Mouse (Mus musculus): ENCODE results near the gene Map3k6.

Gene Map3k6

DNA sequence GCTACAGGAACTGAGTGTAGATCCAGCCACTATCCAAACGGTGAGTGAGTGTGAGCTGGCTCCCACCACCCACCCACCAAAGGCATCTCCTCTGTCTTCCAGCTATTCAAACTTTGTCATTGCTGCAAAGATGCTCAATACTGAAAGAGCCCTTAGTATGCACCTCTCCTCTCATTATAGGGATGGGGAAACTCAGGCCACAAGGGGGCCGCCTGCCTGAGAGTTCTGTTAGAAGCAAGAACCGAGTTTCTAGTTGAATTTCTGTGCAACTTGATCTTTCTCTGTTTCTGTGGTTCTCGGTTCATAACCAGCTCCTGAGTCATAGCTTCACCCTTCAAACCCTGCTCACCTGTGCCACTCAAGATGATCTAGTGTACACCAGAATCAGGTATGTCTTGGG is 11.5 kb downstream of the Map3k6 start:
- in situ Hi-C loops (cut with MboI, MseI): no loop called here

- in situ Hi-C loops (cut with MboI, MseI): no loop called here
Observed at GRCm38 (mm10) chr4:133253412-133253811, 12.8 kb downstream of the Map3k6 start.

- in situ Hi-C loops (cut with MboI, MseI): no loop called here
Observed at GRCm38 (mm10) chr4:133255392-133255791, 14.8 kb downstream of the Map3k6 start.

DNA sequence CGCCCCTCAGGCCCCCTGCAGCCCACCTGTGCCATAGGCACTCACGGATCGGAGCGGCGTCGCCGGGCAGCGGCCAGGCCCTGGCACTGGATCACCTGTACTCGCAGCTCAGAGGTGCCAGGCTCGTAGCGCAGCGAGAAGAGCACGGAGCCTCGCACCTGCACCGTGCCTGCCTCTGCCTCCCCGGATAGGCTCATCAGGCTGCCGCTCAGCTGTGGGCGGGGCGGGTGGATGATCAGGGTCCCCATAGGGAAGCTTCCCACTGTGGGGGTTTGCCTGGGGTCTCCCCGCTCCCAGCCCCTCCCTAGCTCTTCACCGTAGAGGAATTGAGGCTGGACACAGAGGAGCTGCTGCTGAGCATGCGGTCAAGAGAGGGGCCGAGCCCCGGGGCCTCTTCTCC is 16.2 kb downstream of the Map3k6 start:
- in situ Hi-C loops (cut with MboI, MseI): no loop called here

DNA sequence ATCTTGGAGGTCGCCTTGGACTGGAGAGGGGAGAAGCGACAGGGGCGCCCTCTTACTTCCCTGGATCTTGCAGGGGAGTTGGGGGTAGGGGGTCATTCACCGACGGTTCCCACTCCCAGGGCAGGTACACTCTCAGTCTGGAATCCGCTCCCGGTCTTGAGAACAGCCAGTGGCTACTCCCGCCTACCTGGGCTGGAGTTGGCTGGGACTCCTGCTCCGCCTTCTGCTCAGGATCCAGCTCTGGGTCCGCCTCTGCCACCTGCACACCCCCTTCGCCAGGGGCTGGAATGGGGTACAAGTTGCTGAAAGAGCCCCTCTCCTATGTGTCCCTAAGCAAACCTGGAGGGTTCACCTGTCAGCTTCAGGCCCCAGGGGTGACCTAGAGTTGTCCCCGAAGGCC is 16.6 kb downstream of the Map3k6 start:
- in situ Hi-C loops (cut with MboI, MseI): no loop called here

- in situ Hi-C loops (cut with MboI, MseI): no loop called here
Observed at GRCm38 (mm10) chr4:133257798-133258408, 17.3 kb downstream of the Map3k6 start.

GRCm38 (mm10) chr4:133261641-133262374 is 21.2 kb downstream of the Map3k6 start:
- in situ Hi-C loops (cut with MboI, MseI): no loop called here

DNA sequence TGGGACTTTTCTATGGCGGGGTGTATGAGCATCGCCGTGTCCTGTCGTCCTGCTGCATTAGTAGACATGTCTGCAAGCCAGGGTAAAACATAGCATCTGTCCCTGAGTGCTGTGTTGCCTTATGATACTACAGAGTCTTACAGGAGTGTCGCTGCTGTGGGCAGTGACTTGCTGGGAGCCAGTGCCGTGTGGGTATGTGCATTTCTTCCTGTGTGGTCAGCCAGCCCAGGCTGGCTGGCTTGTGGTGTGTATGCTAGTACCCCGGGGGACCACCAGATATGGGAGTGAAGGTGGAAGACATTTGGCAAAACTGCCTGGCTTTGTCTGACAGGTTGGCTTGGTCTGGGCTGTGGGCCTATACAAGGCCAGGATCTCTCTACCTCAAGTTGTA is 21.8 kb downstream of the Map3k6 start:
- in situ Hi-C loops (cut with MboI, MseI): no loop called here

DNA sequence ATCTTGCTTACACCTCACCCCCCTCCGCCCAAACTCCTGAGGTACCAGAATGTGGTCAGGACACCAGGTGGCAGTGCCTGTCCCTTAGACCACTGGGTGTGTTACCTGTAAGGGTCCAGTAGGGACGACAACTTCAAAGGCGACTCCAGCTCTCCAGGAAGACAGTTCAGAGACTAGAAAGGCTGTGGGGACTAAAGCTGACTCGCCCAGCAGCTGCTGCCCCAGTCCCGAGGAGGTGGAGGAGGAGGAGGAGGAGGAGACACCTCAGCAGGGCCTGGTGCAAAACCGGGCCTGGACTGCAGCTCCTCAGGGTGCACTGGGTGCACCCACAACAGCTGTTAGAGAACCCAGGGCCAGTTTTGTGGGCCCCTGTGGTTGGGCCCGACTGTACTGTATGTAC is 22.3 kb downstream of the Map3k6 start, which contains the start of gene Sytl1:
Gene Sytl1, minus strand, starts transcription at position 232 of the 400 bp plus-strand sequence.
- in situ Hi-C loops (cut with MboI, MseI): no loop called here

DNA sequence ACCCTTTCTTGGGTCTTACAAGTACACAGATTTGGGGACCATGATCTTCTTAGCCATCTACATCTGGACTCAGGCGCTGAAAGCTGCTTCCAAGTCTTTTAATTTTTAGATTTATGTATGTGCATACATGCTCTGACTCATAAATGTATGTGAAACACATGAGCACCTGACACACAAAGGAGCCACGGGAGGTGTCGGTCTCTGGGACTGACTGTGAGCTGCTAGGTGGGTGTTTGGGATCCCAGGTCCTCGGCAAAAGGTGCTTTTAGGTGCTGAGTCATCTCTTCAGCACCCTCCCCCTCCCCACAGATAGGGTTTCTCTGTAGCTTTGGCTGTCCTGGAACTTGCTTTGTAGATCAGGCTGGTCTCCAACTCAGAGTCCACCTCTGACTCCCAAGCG is 23.1 kb downstream of the Map3k6 start:
- in situ Hi-C loops (cut with MboI, MseI): no loop called here

DNA sequence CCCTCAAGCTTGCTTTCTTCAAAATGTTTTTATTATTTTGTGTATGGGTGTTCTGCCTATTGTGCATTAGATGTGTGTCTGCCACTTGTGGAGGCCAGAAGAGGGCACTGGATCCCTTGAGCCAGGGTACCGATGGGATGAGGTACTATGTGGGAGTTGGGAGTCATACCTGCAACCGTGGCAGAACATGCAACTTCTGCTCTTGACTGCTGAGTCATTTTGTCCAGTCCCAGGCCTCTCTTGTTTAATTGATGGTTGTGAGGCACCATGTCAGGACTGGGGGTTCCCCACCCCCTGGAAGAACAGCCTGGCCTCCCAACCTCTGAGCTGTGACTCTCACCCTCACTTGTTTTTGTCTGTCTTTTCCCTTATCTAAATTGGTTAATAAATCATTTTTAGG is 23.9 kb downstream of the Map3k6 start:
- in situ Hi-C loops (cut with MboI, MseI): no loop called here

DNA sequence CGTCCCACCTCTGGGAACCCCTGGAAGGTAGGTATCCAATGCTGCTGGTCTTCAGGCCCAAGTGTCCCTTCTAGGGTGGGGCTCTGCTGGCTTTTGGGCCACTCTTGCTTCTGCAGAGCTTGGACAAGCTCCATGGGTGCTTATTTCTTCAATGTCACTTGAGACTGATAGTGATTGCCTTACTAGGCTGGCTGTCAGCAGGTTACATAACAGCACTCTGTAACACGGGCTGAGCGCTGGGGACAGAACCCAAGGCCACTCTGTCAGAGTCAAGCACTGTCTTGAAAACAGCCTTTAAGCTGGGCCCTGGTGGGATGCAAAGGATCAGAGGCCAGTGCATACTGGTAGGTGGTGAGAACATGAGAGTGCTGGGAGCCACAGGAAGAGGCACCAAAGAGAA is 24.7 kb downstream of the Map3k6 start:
- in situ Hi-C loops (cut with MboI, MseI): no loop called here

DNA sequence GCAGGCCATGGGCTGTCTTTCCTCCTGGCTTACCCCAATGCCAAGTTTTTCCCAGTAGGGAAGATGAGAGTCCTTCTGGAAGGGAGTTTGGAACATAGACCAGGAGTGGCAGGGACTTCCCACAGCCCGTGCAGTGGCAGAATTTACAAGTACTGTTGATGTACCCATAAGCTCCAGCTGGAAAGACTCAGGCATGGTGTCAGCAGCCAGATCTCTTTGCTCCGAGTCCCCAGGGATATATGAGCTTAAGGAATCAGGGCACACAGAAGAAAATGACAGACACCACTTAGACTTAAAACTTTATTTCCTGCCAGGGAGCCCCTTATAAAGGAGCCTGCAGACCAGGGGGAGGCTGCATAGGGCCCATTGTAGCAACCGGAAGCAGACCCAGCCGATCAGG is 25.1 kb downstream of the Map3k6 start:
- in situ Hi-C loops (cut with MboI, MseI): no loop called here

GRCm38 (mm10) chr4:133266248-133266880 is 25.7 kb downstream of the Map3k6 start:
- in situ Hi-C loops (cut with MboI, MseI): no loop called here

GRCm38 (mm10) chr4:133268931-133269330 is 28.3 kb downstream of the Map3k6 start:
- in situ Hi-C loops (cut with MboI, MseI): no loop called here

DNA sequence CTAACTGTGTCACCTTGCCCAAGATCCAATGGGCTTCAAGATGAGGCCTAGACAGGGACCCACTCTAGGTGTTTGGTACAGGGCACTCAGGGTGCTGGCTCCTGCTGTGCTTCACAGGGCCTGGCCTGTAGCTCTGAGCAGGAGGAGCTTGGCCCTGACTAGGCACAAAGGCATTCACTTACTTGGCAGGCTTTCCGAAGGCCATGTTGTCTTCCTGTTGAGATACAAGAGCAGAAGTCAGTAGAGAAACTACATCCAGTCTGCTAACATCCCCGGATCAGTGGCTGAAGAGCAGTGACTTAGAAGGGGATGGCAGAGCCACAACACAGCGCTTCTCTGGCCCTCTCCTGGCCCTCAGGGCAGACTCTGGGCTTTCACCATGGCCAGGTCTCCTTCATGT is 29.0 kb downstream of the Map3k6 start:
- in situ Hi-C loops (cut with MboI, MseI): no loop called here

DNA sequence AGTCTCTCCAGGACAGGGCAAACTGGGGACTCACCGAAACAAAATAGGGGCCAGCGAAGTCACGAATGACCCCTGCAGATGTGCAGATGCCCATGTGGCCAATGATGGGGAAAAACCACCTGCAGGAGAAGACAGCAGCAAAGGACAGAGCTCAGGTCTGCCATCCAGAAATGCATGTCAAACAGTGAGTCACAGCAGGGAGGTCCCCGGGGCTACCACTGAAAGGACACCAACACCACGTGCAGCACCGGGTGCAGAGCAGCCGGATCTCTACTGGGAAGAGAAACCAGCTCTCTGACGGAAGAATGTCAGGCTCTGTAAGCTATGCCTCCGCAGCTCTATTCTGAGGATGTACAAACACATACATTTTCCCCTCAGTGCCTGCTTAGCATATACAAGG is 30.3 kb downstream of the Map3k6 start:
- in situ Hi-C loops (cut with MboI, MseI): no loop called here

- in situ Hi-C loops (cut with MboI, MseI): no loop called here
Observed at GRCm38 (mm10) chr4:133277104-133278026, 36.7 kb downstream of the Map3k6 start, which contains the start of gene Tmem222. Gene Tmem222 (minus strand): TSS chr4:133277792.

- in situ Hi-C loops (cut with MboI, MseI): no loop called here
Observed at GRCm38 (mm10) chr4:133278067-133278466, 37.4 kb downstream of the Map3k6 start.

DNA sequence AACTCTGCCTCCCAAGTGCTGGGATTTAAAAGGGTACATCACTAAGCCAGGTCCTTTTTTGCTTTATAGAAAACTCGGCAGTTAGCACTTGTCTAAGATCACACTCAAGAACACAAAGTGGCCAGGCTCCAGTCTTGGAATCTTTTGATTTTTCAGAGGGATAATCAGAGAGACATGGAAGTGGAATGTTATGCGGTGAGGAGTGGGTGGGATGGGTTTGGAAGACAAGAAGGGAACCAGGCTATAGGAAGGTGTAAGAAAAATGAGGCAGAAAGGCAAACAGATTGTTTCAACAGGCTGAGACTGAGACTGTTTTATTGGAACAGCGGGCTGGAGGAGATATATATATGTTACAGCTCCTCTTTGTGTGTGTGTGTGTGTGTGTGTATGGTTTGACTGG is 37.9 kb downstream of the Map3k6 start:
- in situ Hi-C loops (cut with MboI, MseI): no loop called here

- in situ Hi-C loops (cut with MboI, MseI): no loop called here
Observed at GRCm38 (mm10) chr4:133281513-133281912, 40.9 kb downstream of the Map3k6 start.

All from T-helper 17 cell (primary cell).